Comparison of ENCODE assay signal across 8 mouse cellular contexts in genomic region chr11:20455085-20455864, GRCm38 (mm10).
A peak's percentile ranks its signal among the peaks of the same experiment; 100 is the strongest.
DNase-seq lines count a peak whose midpoint lies in the region; ATAC-seq and TF ChIP-seq lines count a peak whose summit lies in the region.

No protein-coding gene starts in this region.

- H3K4me3 ChIP-seq in CH12.LX (replicated peaks in 1 of 3; ENCODE audit: low read depth in 2 of 3, low read length in 2 of 3, poor library complexity in 1 of 3), result peak overlapping the region in 2 of 3 experiments; percentile 62
- H3K4me3 ChIP-seq in forebrain, embryonic 10.5 days, result peak overlapping the region; percentile 68
- peak overlapping the region; percentile 63 for H3K4me3 ChIP-seq in heart, embryonic 15.5 days
- H3K4me3 ChIP-seq in liver, embryonic 16.5 days (ENCODE audit: low read depth, low read length), result peak overlapping the region; percentile 62
- peak overlapping the region; percentile 52 for H3K4me3 ChIP-seq in neural tube, embryonic 13.5 days

- peak; percentile 79 to 99 for TF ChIP-seq CTCF in CH12.LX (conservative IDR thresholded peaks at IDR 0.05 in 1 of 2, IDR thresholded peaks at IDR 0.05 in 1 of 2; ENCODE audit: low read depth in 2 of 2, low read length in 2 of 2)

- peak; percentile 83 for ATAC-seq in heart, embryonic 15.5 days (replicated peaks; ENCODE audit: insufficient number of reproducible peaks, insufficient read depth, low FRiP score, low read depth)
- peak; percentile 70 for ATAC-seq in liver, embryonic 16.5 days (ENCODE audit: low read depth)
- ATAC-seq in neural tube, embryonic 13.5 days (ENCODE audit: low read depth), result peak; percentile 90

- H3K27me3 ChIP-seq in CH12.LX (replicated peaks), result no peaks in the 10 kb centered on the region
- H3K27me3 ChIP-seq in forebrain, embryonic 10.5 days (ENCODE audit: poor library complexity, severe bottlenecking), result peaks cover 40% of the 10 kb centered on the region
- peaks cover 3% of the 10 kb centered on the region; the same call in 1 of the 2 replicates for H3K27me3 ChIP-seq in heart, embryonic 15.5 days
- H3K27me3 ChIP-seq in liver, embryonic 16.5 days (ENCODE audit: control insufficient read depth, insufficient read depth, low read depth, low read length), result peaks cover 19% of the 10 kb centered on the region
- H3K27me3 ChIP-seq in neural tube, embryonic 13.5 days, result no peaks in the 10 kb centered on the region

- TF ChIP-seq EP300 in CH12.LX (IDR thresholded peaks at IDR 0.05; ENCODE audit: low read length), result no peak

- TF ChIP-seq RAD21 in CH12.LX (IDR thresholded peaks at IDR 0.05; ENCODE audit: low read depth, low read length), result peak; percentile 98

- in situ Hi-C loops in CH12.LX (cut with MboI; ENCODE audit: low pct_ligation_motif_present, low pct_unique_long_range_greater_than_20kb, low sequenced_read_pairs), result loop anchor here (5.0 to 25.0 kb wide), 2 partner anchors 182 to 732 kb away; no protein-coding TSS in a partner anchor

- TF ChIP-seq POLR2A in CH12.LX (IDR thresholded peaks at IDR 0.05; ENCODE audit: low read depth, low read length), result no peak

- peak; percentile 75 for DNase-seq in CH12.LX (ENCODE audit: extremely low read depth)
- DNase-seq in c-Kit-positive CD71-negative TER-119-negative erythroid progenitor cells, embryonic 14.5 days (ENCODE audit: low read depth), result peak; percentile 74
- DNase-seq in forebrain, embryonic 10.5 days (ENCODE audit: extremely low spot score, low spot score), result peak; percentile 93
- DNase-seq in kidney, postnatal 14 days, result peak; percentile 88
- DNase-seq in telencephalon, adult 2 months (ENCODE audit: low read depth, low spot score), result peak; percentile 29

- peak overlapping the region; percentile 41 for H3K4me2 ChIP-seq in CH12.LX (ENCODE audit: insufficient read depth, low read depth, poor library complexity, severe bottlenecking)
- H3K4me2 ChIP-seq in heart, embryonic 15.5 days, result peak overlapping the region; percentile 93
- H3K4me2 ChIP-seq in liver, embryonic 16.5 days (ENCODE audit: low read depth, low read length), result peak overlapping the region; percentile 80
- peak overlapping the region; percentile 78 for H3K4me2 ChIP-seq in neural tube, embryonic 13.5 days

- no peaks in the 10 kb centered on the region for H3K79me2 ChIP-seq in CH12.LX (replicated peaks; ENCODE audit: control insufficient read depth, extremely low read depth, insufficient read depth, poor library complexity, severe bottlenecking)

- dilution Hi-C loops in CH12.LX (cut with MboI; ENCODE audit: extremely low pct_ligation_motif_present, extremely low pct_unique_long_range_greater_than_20kb, low sequenced_read_pairs), result no loop called here

- under 1% methylated on average over 35 of the region's 35 CpGs for WGBS in forebrain, embryonic 10.5 days
- WGBS in heart, embryonic 15.5 days, result under 1% methylated on average over 35 of the region's 35 CpGs
- under 1% methylated on average over 35 of the region's 35 CpGs for WGBS in liver, embryonic 16.5 days (ENCODE audit: insufficient replicate concordance)
- WGBS in neural tube, embryonic 13.5 days, result under 1% methylated on average over 35 of the region's 35 CpGs

- peaks cover 0 to 32% of the 10 kb centered on the region in 2 experiments for H3K36me3 ChIP-seq in CH12.LX (replicated peaks in 1 of 2; ENCODE audit: control insufficient read depth in 1 of 2, insufficient read depth in 1 of 2, low read length in 1 of 2)
- H3K36me3 ChIP-seq in forebrain, embryonic 10.5 days (replicated peaks), result no peaks in the 10 kb centered on the region
- H3K36me3 ChIP-seq in heart, embryonic 15.5 days, result no peaks in the 10 kb centered on the region
- no peaks in the 10 kb centered on the region for H3K36me3 ChIP-seq in liver, embryonic 16.5 days (ENCODE audit: control insufficient read depth, insufficient read depth)
- no peaks in the 10 kb centered on the region for H3K36me3 ChIP-seq in neural tube, embryonic 13.5 days

- H3K4me1 ChIP-seq in CH12.LX (ENCODE audit: control insufficient read depth in 1 of 2, insufficient read depth in 2 of 2), result peaks cover 3 to 33% of the 10 kb centered on the region in 2 experiments
- peaks cover 19% of the 10 kb centered on the region for H3K4me1 ChIP-seq in forebrain, embryonic 10.5 days
- H3K4me1 ChIP-seq in heart, embryonic 15.5 days (replicated peaks), result peaks cover 16% of the 10 kb centered on the region
- no peaks in the 10 kb centered on the region; the same call in 1 of the 2 replicates for H3K4me1 ChIP-seq in liver, embryonic 16.5 days (ENCODE audit: control insufficient read depth, low read depth, low read length)
- H3K4me1 ChIP-seq in neural tube, embryonic 13.5 days (replicated peaks), result peaks cover 13% of the 10 kb centered on the region

- peaks cover 5% of the 10 kb centered on the region for H3K9me3 ChIP-seq in CH12.LX (replicated peaks; ENCODE audit: low read length)
- no peaks in the 10 kb centered on the region for H3K9me3 ChIP-seq in forebrain, embryonic 10.5 days
- H3K9me3 ChIP-seq in heart, embryonic 15.5 days (replicated peaks), result no peaks in the 10 kb centered on the region
- H3K9me3 ChIP-seq in liver, embryonic 16.5 days (replicated peaks; ENCODE audit: control insufficient read depth, low read length), result no peaks in the 10 kb centered on the region
- H3K9me3 ChIP-seq in neural tube, embryonic 13.5 days, result no peaks in the 10 kb centered on the region

- H3K9ac ChIP-seq in CH12.LX (ENCODE audit: insufficient read depth, low read depth), result peak overlapping the region; percentile 22
- H3K9ac ChIP-seq in heart, embryonic 15.5 days, result peak overlapping the region; percentile 55
- peak overlapping the region; percentile 52 for H3K9ac ChIP-seq in liver, embryonic 16.5 days (ENCODE audit: low read depth, low read length)
- peak overlapping the region; percentile 70 for H3K9ac ChIP-seq in neural tube, embryonic 13.5 days

- no peak overlapping the region for H3K27ac ChIP-seq in CH12.LX (ENCODE audit: insufficient read depth, low read depth)
- H3K27ac ChIP-seq in forebrain, embryonic 10.5 days, result peak overlapping the region; percentile 69
- H3K27ac ChIP-seq in heart, embryonic 15.5 days, result no peak overlapping the region
- H3K27ac ChIP-seq in liver, embryonic 16.5 days (ENCODE audit: low read length), result no peak overlapping the region
- H3K27ac ChIP-seq in neural tube, embryonic 13.5 days (replicated peaks), result no peak overlapping the region

TF ChIP-seq in CH12.LX, 34 proteins besides CTCF, POLR2A, EP300 and RAD21 (continues in another document):
- TF ChIP-seq ZMIZ1 (IDR thresholded peaks at IDR 0.05; ENCODE audit: low read depth, low read length) (no peak), MAX (IDR thresholded peaks at IDR 0.05; ENCODE audit: low read length) (peak; percentile 32; the same call in 1 of the 2 replicates), TBP (conservative IDR thresholded peaks at IDR 0.05; ENCODE audit: low read depth, low read length) (no peak), MXI1 (IDR thresholded peaks at IDR 0.05; ENCODE audit: low read depth, low read length) (no peak), PAX5 (IDR thresholded peaks at IDR 0.05; ENCODE audit: low read length) (no peak), ELF1 (IDR thresholded peaks at IDR 0.05; ENCODE audit: low read depth, low read length) (no peak), JUND (conservative IDR thresholded peaks at IDR 0.05; ENCODE audit: low read depth, low read length) (no peak), NELFE (IDR thresholded peaks at IDR 0.05; ENCODE audit: low read depth, low read length) (peak; percentile 68; the same call in 1 of the 2 replicates), USF2 (conservative IDR thresholded peaks at IDR 0.05; ENCODE audit: low read depth, low read length) (no peak), GABPA (IDR thresholded peaks at IDR 0.05; ENCODE audit: insufficient replicate concordance, low read depth, low read length) (no peak), ZKSCAN1 (IDR thresholded peaks at IDR 0.05; ENCODE audit: borderline replicate concordance, low read depth, low read length) (no peak), ZC3H11A (IDR thresholded peaks at IDR 0.05; ENCODE audit: low read depth, low read length) (peak; percentile 90), MEF2A (IDR thresholded peaks at IDR 0.05; ENCODE audit: borderline replicate concordance, low read depth, low read length) (peak; percentile 62; the same call in 1 of the 2 replicates), POLR2AphosphoS2 (IDR thresholded peaks at IDR 0.05; ENCODE audit: low read depth, low read length) (no peak), ETS1 (conservative IDR thresholded peaks at IDR 0.05; ENCODE audit: low read depth, low read length) (no peak), NRF1 (IDR thresholded peaks at IDR 0.05; ENCODE audit: low read depth, low read length) (0 out of 2 replicates have a peak, but pooled peaks have one; percentile 15), E2F4 (IDR thresholded peaks at IDR 0.05; ENCODE audit: insufficient replicate concordance, low read depth, low read length) (no peak), CHD1 (IDR thresholded peaks at IDR 0.05; ENCODE audit: low read depth, low read length) (no peak), USF1 (IDR thresholded peaks at IDR 0.05; ENCODE audit: low read depth, low read length) (peak; percentile 4; the same call in 1 of the 2 replicates), MAFK (IDR thresholded peaks at IDR 0.05; ENCODE audit: insufficient replicate concordance, low read length) (no peak), RCOR1 (conservative IDR thresholded peaks at IDR 0.05; ENCODE audit: low read depth, low read length) (no peak), BHLHE40 (IDR thresholded peaks at IDR 0.05; ENCODE audit: low read depth, low read length) (peak; percentile 19; the same call in 1 of the 2 replicates), SMC3 (IDR thresholded peaks at IDR 0.05; ENCODE audit: low read depth, low read length) (peak; percentile 99), SIN3A (IDR thresholded peaks at IDR 0.05; ENCODE audit: low read length) (peak; percentile 73), UBTF (IDR thresholded peaks at IDR 0.05; ENCODE audit: low read depth, low read length) (no peak), CHD2 (IDR thresholded peaks at IDR 0.05; ENCODE audit: low read length) (no peak), KAT2A (IDR thresholded peaks at IDR 0.05; ENCODE audit: insufficient replicate concordance, low read length) (no peak), HCFC1 (IDR thresholded peaks at IDR 0.05; ENCODE audit: low read depth, low read length) (no peak), JUN (IDR thresholded peaks at IDR 0.05; ENCODE audit: insufficient read depth, low read depth, low read length) (no peak), TCF12 (IDR thresholded peaks at IDR 0.05; ENCODE audit: low read depth, low read length) (peak; percentile 56; the same call in 1 of the 2 replicates), IRF4 (IDR thresholded peaks at IDR 0.05; ENCODE audit: low read depth, low read length) (peak; percentile 55; the same call in 1 of the 2 replicates), MYC (IDR thresholded peaks at IDR 0.05; ENCODE audit: low read depth, low read length) (0 out of 2 replicates have a peak, but pooled peaks have one; percentile 39), MAZ (IDR thresholded peaks at IDR 0.05; ENCODE audit: low read depth, low read length) (peak; percentile 61; the same call in 1 of the 2 replicates)

Comparison
In these comparisons a context has a peak if more than half of its experiments do, and no peak if none do; other contexts are left out.
1. DNase-seq: peak in every context shown above with its lines; median percentile 93 in forebrain, embryonic 10.5 days; 88 in kidney, postnatal 14 days; 75 in CH12.LX; 74 in c-Kit-positive CD71-negative TER-119-negative erythroid progenitor cells, embryonic 14.5 days; 29 in telencephalon, adult 2 months.
2. H3K4me2 ChIP-seq: peak in every context shown above with its lines; median percentile 93 in heart, embryonic 15.5 days; 80 in liver, embryonic 16.5 days; 78 in neural tube, embryonic 13.5 days; 41 in CH12.LX.